Mouse (Mus musculus) heart, embryonic 16.5 days (tissue): ENCODE results near the gene Slc20a1. TPM values are rescaled to one million over a fixed set of nuclear protein-coding genes. Genes with fewer than 3 reads are reported as not detected.

Experiments used
- ATAC-seq: fragments of 200-750 bp; cut with Nextera tagmentation; replicated peaks from 2 replicates; pipeline ENCODE4 v1.8.0; 2017; ENCODE audit warnings: moderate number of reproducible peaks; ENCODE audit not compliant: insufficient read depth, low FRiP score; ENCODE audit errors: extremely low read depth
- H3K27ac ChIP-seq: fragments of 300-500 bp; sonication (generic); 2 replicates; pipeline ENCODE4 v1.5.1; 2014; ENCODE audit warnings: mild to moderate bottlenecking, low read length, control low read depth, moderate library complexity
- H3K27me3 ChIP-seq: fragments of 300-500 bp; sonication (generic); 2 replicates; pipeline ENCODE4 v1.6.1; 2014; ENCODE audit warnings: low read length, mixed read lengths; ENCODE audit not compliant: control insufficient read depth, insufficient read depth
- H3K36me3 ChIP-seq: fragments of 300-500 bp; sonication (generic); 2 replicates; pipeline ENCODE4 v1.6.1; 2014; ENCODE audit not compliant: control insufficient read depth, insufficient read depth
- H3K4me1 ChIP-seq: fragments of 300-500 bp; sonication (generic); 2 replicates; pipeline ENCODE4 v1.6.1; 2014; ENCODE audit warnings: low read length, mixed read lengths; ENCODE audit not compliant: control insufficient read depth, insufficient read depth
- H3K4me2 ChIP-seq: fragments of 300-500 bp; sonication (generic); 2 replicates; pipeline ENCODE4 v1.6.1; 2014; ENCODE audit warnings: low read depth, mild to moderate bottlenecking, control low read depth, low read length
- H3K4me3 ChIP-seq: fragments of 300-500 bp; sonication (generic); 2 replicates; pipeline ENCODE4 v1.5.1; 2014; ENCODE audit warnings: mild to moderate bottlenecking, control low read depth, low read length
- H3K9ac ChIP-seq: fragments of 300-500 bp; sonication (generic); 2 replicates; pipeline ENCODE4 v1.6.1; 2014; ENCODE audit warnings: low read length, control low read depth
- H3K9me3 ChIP-seq: fragments of 300-500 bp; sonication (generic); replicated peaks from 2 replicates; pipeline ENCODE4 v1.6.1; 2016; ENCODE audit warnings: low read length; ENCODE audit not compliant: control insufficient read depth
- WGBS: fragments of 180-500 bp; shearing (Covaris S2); extraction: QIAGEN DNeasy Blood & Tissue Kit; methylation state at CpG from one replicate; pipeline ENCODE4 v1.1.7; 2014; 5-methylcytosine and 5-hydroxymethylcytosine counted together
- polyA plus RNA-seq: library from polyadenylated mRNA; unstranded; fragments of >200 nt; fragmentation: Nextera tagmentation; extraction: Ambion mirVana; gene quantifications from 2 replicates; pipeline ENCODE4 v1.2.1, GENCODE M21; 2015

The Slc20a1 gene
- polyA plus RNA-seq, 1 experiment from 2014 or later = 21.1 TPM

- Histone ChIP-seq H3K36me3 (no peaks in the 10 kb centered on the region), H3K4me2 (no peak overlapping the region), H3K27ac (no peak overlapping the region), H3K4me1 (peaks cover 7% of the 10 kb centered on the region; the same call in 1 of the 2 replicates), H3K27me3 (no peaks in the 10 kb centered on the region), H3K9ac (no peak overlapping the region), H3K4me3 (no peak overlapping the region), H3K9me3 (no peaks in the 10 kb centered on the region)
- WGBS = 29% methylated on average over 1 of the region's 1 CpGs
- ATAC-seq = no peak
Observed at GRCm38 (mm10) chr2:129249321-129249720, 50.8 kb downstream of the Slc20a1 start.

DNA sequence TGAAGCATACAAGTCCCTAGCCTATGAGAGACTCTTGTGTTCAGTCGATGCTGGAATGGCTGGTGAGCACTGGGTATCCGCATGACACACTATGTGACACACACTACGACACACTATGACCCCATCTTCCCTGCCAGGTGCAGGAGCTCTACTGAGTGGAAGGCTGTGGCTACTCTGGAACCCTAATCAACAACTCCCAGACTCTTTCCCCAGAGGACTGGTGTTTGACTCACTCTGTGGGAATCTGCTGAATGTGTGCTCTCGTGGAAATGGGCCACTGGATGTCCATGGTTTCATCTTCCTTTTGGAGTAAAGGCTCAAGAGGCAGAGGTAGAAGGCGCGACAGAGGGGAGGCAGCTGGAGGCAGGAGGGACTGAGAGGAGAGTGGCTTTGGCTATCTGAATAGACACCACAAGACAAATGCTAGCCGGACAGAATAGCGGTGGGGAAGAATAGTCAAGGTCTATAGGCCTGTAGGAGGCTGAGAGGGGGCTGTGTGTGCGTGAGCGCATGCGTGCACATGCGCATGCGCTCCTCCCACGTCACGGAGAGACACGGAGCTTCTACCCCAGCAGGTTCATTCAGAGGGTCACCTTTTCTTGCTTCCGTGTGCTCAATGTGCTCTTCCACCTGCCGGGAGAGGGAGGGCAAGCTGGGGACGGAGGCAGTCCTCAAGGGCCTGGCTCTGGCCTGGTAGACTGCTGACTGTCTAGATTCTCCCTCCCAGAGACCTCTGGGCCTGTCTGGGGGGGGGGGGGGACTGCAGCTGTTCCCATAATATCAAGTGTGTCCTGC, 54.5 kb downstream of the Slc20a1 start:
- Histone ChIP-seq H3K27me3 (no peaks in the 10 kb centered on the region), H3K36me3 (no peaks in the 10 kb centered on the region), H3K4me1 (no peaks in the 10 kb centered on the region), H3K9ac (no peak overlapping the region), H3K27ac (no peak overlapping the region), H3K4me2 (no peak overlapping the region), H3K4me3 (no peak overlapping the region), H3K9me3 (no peaks in the 10 kb centered on the region)
- no peak for ATAC-seq
- WGBS = 85% methylated on average over 19 of the region's 19 CpGs

DNA sequence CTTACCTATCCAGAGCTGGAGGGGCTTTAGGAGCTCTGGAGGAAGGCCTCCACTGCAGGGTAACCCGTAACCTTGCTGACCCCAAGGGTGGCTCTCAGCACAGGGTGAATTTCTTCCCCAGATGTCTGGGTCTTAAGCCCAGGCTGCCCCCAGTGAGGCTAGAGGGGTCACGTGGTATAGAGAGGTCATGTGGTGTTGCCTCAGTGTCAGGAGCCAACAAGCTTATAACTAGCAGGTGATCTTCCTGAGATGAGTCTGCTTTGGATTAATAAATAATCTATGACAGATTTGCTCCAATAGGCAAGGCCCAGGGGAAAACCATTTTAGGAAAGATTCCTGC, 55.0 kb downstream of the Slc20a1 start:
- 76% methylated on average over 2 of the region's 2 CpGs for WGBS
- H3K27me3 ChIP-seq = no peaks in the 10 kb centered on the region
- ATAC-seq = no peak
- no peak overlapping the region for H3K9ac ChIP-seq
- no peaks in the 10 kb centered on the region for H3K36me3 ChIP-seq
- no peaks in the 10 kb centered on the region for H3K9me3 ChIP-seq
- H3K4me2 ChIP-seq = no peak overlapping the region
- no peaks in the 10 kb centered on the region for H3K4me1 ChIP-seq
- H3K4me3 ChIP-seq = no peak overlapping the region
- H3K27ac ChIP-seq = no peak overlapping the region

- Histone ChIP-seq H3K9me3 (no peaks in the 10 kb centered on the region), H3K4me3 (no peak overlapping the region), H3K27ac (no peak overlapping the region), H3K36me3 (no peaks in the 10 kb centered on the region), H3K9ac (no peak overlapping the region), H3K4me1 (no peaks in the 10 kb centered on the region), H3K27me3 (no peaks in the 10 kb centered on the region), H3K4me2 (no peak overlapping the region)
- ATAC-seq = no peak
- 46% methylated on average over 2 of the region's 2 CpGs for WGBS
Observed at GRCm38 (mm10) chr2:129254076-129254475, 55.5 kb downstream of the Slc20a1 start.

DNA sequence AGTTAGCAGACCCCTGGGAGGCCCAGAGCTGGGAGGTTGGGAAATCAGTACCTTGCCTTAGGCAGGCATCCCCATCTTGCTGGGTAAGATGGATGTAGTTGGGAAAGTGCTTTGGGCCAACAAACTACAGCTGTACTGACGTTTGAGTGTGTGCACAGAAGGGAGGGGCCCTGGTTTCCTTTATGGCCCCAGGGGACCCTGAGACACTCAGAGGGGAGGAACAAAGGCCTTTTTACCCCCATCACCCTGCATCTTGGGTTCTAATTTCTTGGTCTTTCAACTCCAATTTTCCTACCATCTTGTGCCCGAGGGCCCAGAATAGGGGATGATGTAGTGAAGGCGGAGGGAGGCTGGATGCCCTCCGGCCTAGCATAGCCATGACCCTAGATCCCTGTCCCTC, 57.4 kb downstream of the Slc20a1 start:
- no peaks in the 10 kb centered on the region for H3K4me1 ChIP-seq
- no peaks in the 10 kb centered on the region for H3K27me3 ChIP-seq
- no peak overlapping the region for H3K9ac ChIP-seq
- H3K4me3 ChIP-seq = no peak overlapping the region
- no peaks in the 10 kb centered on the region for H3K9me3 ChIP-seq
- 66% methylated on average over 4 of the region's 4 CpGs for WGBS
- H3K36me3 ChIP-seq = no peaks in the 10 kb centered on the region
- H3K4me2 ChIP-seq = no peak overlapping the region
- no peak for ATAC-seq
- no peak overlapping the region for H3K27ac ChIP-seq

GRCm38 (mm10) chr2:129258056-129258455, 59.5 kb downstream of the Slc20a1 start:
- Histone ChIP-seq H3K4me3 (no peak overlapping the region), H3K9me3 (no peaks in the 10 kb centered on the region), H3K27me3 (no peaks in the 10 kb centered on the region), H3K4me1 (no peaks in the 10 kb centered on the region), H3K4me2 (no peak overlapping the region), H3K27ac (no peak overlapping the region), H3K9ac (no peak overlapping the region), H3K36me3 (no peaks in the 10 kb centered on the region)
- WGBS = 91% methylated on average over 3 of the region's 3 CpGs
- ATAC-seq = no peak

DNA sequence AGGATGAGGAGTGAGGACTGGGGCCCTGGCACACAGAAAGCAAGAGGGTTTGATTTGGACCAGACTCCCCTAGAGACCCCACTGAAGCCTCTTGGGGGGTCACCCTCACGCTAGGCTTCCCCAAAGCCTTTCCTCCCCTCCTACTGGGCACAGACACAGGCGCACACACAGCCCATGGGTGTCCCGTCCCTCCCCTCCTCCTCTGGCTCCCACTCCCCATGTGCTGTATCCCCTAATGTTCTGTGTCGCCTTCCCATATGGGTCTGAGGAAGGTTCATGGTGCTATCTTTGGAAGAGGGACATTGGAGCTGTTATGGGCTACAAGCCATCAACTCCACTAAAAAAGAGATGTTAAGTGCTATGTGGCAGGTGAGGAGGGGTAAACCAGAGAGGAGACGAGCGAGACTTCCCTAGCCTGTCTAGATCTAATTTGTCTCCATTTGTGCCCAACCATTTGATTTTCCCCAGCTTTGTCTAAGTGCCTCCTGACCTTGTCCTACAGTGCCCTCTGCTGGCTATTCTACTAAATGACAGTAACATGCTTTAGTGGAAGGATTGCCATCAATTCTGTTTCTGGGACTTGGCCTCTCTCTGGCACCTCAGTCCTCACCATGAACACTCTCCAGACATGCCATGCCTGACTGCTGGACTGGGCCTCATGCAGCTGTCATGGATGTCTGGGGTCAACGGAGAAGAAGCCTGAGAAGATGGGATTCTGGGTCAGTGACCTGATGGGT, 60.1 kb downstream of the Slc20a1 start:
- H3K4me2 ChIP-seq = no peak overlapping the region
- H3K9ac ChIP-seq = no peak overlapping the region
- H3K4me1 ChIP-seq = no peaks in the 10 kb centered on the region
- H3K4me3 ChIP-seq = no peak overlapping the region
- H3K9me3 ChIP-seq = no peaks in the 10 kb centered on the region
- H3K27me3 ChIP-seq = no peaks in the 10 kb centered on the region
- WGBS = 35% methylated on average over 7 of the region's 7 CpGs
- peak; percentile 24; the same call in 1 of the 2 replicates for ATAC-seq
- H3K27ac ChIP-seq = no peak overlapping the region
- no peaks in the 10 kb centered on the region for H3K36me3 ChIP-seq

DNA sequence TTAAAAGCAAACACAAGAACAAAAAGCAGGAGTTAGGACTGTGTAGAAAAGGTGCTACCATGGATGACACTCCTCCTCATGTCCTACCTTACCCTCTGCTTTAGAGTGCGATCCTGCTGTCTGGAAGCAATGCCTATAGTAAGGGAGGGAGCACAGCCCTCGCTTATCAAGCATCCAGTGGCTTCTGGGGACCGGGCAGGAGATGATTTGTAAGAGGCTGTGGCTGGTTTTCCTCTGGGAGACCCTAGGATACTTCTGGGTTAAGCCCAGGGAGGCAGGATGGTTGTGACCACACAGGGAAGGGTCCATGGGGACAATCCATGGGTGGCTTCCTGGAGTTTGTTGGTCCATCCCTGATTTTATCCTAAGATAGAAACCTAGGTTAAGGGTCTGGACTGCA, 62.1 kb downstream of the Slc20a1 start:
- H3K4me1 ChIP-seq = no peaks in the 10 kb centered on the region
- H3K36me3 ChIP-seq = no peaks in the 10 kb centered on the region
- no peaks in the 10 kb centered on the region for H3K27me3 ChIP-seq
- WGBS = 58% methylated on average over 3 of the region's 3 CpGs
- H3K9ac ChIP-seq = no peak overlapping the region
- no peak overlapping the region for H3K27ac ChIP-seq
- H3K4me2 ChIP-seq = no peak overlapping the region
- no peak overlapping the region for H3K4me3 ChIP-seq
- H3K9me3 ChIP-seq = no peaks in the 10 kb centered on the region
- no peak for ATAC-seq
